Mouse (Mus musculus): ENCODE measurements around the gene Fen1.

DNA sequence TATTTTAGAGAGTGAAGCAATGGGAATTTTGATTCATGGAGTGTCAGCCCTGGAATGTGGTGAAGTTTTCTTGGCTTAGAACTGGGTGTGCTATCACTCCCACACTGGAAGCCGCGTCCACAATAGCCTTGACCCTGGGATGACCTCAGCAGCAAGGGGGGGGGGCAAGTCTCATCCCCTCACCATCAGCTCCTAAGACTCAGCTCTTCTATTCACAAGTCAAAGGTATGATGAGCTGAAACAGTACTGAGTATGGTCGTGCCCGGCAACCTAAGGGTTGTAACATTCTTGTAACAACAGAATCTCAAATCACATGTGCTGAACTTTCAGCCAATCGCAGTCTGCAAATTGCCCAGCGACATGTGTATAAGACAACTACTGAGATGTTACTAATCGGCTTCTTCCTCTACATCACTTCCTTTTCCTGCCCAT lies 27.0 kb downstream of the Fen1 start:
- TF ChIP-seq MAX (IDR thresholded peaks at IDR 0.05) (no peak), CTCF (IDR thresholded peaks at IDR 0.05; ENCODE audit: control insufficient read depth, insufficient read depth, insufficient read length) (no peak), USF1 (IDR thresholded peaks at IDR 0.05; ENCODE audit: low read depth) (no peak), CEBPB (IDR thresholded peaks at IDR 0.05; ENCODE audit: low read depth) (no peak), MYOG (IDR thresholded peaks at IDR 0.05; ENCODE audit: control insufficient read depth, extremely low read depth, insufficient read length) (no peak)

All from C2C12 (cell line).